Mouse (Mus musculus) heart, adult 2 months (tissue): ENCODE results near the gene Sec16a. TPM values are rescaled to one million over a fixed set of nuclear protein-coding genes. Genes with fewer than 3 reads are reported as not detected.

Experiments
- DNase-seq, 2 experiments: peaks; one replicate each; pipeline ENCODE4 v3.0.0; 2021
- H3K27ac ChIP-seq: fragments of 200-600 bp; 2 replicates; pipeline ENCODE4 v1.8.1; 2022
- H3K27me3 ChIP-seq: fragments of 200-500 bp; 2 replicates; pipeline ENCODE4 v1.6.1; 2012; ENCODE audit warnings: mild to moderate bottlenecking, low read length, inconsistent platforms, mixed read lengths; ENCODE audit not compliant: control insufficient read depth, insufficient read depth
- H3K36me3 ChIP-seq: fragments of 200-500 bp; 2 replicates; pipeline ENCODE4 v1.6.1; 2012; ENCODE audit warnings: low read length, inconsistent platforms; ENCODE audit not compliant: control insufficient read depth, insufficient read depth
- H3K4me1 ChIP-seq: fragments of 200-500 bp; 2 replicates; pipeline ENCODE4 v1.6.1; 2011; ENCODE audit warnings: low read length; ENCODE audit not compliant: control insufficient read depth, insufficient read depth
- H3K4me3 ChIP-seq: fragments of 200-600 bp; 2 replicates; pipeline ENCODE4 v1.8.1; 2022
- H3K79me2 ChIP-seq: fragments of 200-500 bp; replicated peaks from 2 replicates; pipeline ENCODE4 v1.6.1; 2012; ENCODE audit warnings: mild to moderate bottlenecking, inconsistent platforms, low read length, moderate library complexity, mixed read lengths; ENCODE audit not compliant: control insufficient read depth, insufficient read depth
- H3K9ac ChIP-seq: fragments of 200-500 bp; 2 replicates; pipeline ENCODE4 v1.6.1; 2012; ENCODE audit warnings: low read depth, mild to moderate bottlenecking, control low read depth, inconsistent platforms, low read length, mixed read lengths
- CTCF ChIP-seq: fragments of 200-600 bp; IDR thresholded peaks from 2 replicates; pipeline ENCODE4 v1.8.1; 2022; ENCODE audit warnings: antibody characterized with exemption, mild to moderate bottlenecking, moderate library complexity
- EP300 ChIP-seq: fragments of 200-500 bp; IDR thresholded peaks from 2 replicates; pipeline ENCODE4 v1.6.1; 2011; ENCODE audit warnings: low read depth, low read length, control low read depth; ENCODE audit not compliant: insufficient read depth
- POLR2A ChIP-seq: fragments of 200-500 bp; IDR thresholded peaks from 2 replicates; pipeline ENCODE4 v1.6.1; 2011; ENCODE audit warnings: mild to moderate bottlenecking, low read depth, low read length, control low read depth; ENCODE audit not compliant: insufficient read depth
- WGBS: fragments of 180-500 bp; shearing (Covaris S2); methylation state at CpG from one replicate; pipeline ENCODE4 v1.1.7; 2018; 5-methylcytosine and 5-hydroxymethylcytosine counted together
- intact Hi-C: fragments of 180-260 bp; cut with DNase I; formaldehyde crosslinking; loops from one replicate; pipeline ENCODE4 v1.15.1; 2025
- long read RNA-seq: library from polyadenylated mRNA; stranded (forward); transcript quantifications from one replicate; pipeline ENCODE4 v2.0.0, GENCODE M21; 2021
- polyA plus RNA-seq: library from polyadenylated mRNA; depleted of rRNA; stranded (reverse); fragments of >200 nt; gene quantifications from 2 replicates; pipeline ENCODE4 v1.2.3, GENCODE M21; 2012; rRNA removed
- total RNA-seq, 2 experiments: library from RNA; stranded (reverse); gene quantifications; 2 replicates each; pipeline ENCODE4 v1.2.3; 2021

The Sec16a gene
- total RNA-seq, result 10 to 100 TPM; 36.3 to 40.4 TPM
- polyA plus RNA-seq, result 37.5 and 50.1 TPM in 2 replicates
- long read RNA-seq, partial matches to known transcripts, result 8 of 13 reads
- long read RNA-seq, other reads (novel, unspliced or antisense), result 5 of 13 reads

DNA sequence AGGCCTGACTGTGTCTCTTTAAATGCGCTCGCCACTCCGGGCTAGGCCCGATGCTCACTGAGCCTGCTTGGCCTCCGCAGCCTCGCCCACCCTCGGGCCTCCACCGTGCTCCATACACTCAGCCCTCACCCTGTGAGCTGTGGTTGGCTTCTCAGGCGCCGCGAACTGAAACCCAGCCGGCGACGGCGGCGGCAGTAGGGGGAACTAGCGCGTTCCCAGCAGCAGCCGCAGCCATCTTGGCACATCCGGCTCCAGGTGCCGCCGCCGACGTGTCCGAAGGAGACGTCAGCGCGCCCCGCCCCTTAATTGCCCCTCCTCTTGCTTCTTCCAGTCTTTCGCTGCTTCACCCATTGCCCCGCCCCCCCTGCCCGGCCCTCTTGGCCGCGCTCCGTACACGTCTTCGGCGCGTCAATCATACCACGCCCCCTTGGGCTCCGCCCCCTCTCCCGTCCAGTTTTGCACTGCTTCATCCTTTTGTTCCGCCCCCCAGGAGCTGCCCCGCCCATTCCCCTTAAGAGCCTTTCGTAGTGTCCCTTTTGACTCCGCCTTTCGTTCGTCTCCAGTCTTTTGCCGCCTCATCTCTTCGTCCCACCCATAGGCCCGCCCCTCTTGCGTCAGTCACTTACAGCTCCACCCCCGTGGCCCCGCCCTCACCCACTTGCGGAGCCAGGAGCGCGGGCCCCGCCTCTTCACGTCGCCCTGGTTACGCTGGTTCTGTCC is at the start of gene Sec16a:
TSS of gene Sec16a (minus strand) at position 271 of the 720 bp plus-strand sequence.
- DNase-seq, result peak; percentile 99 to 100
- peak within 1 kb of the TSS; percentile 93 for H3K9ac ChIP-seq
- TF ChIP-seq CTCF, result peak; percentile 31
- TF ChIP-seq POLR2A, result peak; percentile 86
- 0 out of 2 replicates have a peak, but pooled peaks have one; percentile 38 for TF ChIP-seq EP300
- intact Hi-C loops, result loop anchor here (2.0 to 10.0 kb wide), 5 partner anchors 36 to 460 kb away; partner anchors contain the start of genes Inpp5e and Surf6
- no peaks in the 10 kb centered on the region for H3K27me3 ChIP-seq
- WGBS, result 1% methylated on average over 57 of the region's 61 CpGs
- peak within 1 kb of the TSS; percentile 92 for H3K27ac ChIP-seq
- no peaks in the 10 kb centered on the region; the same call in 1 of the 2 replicates for H3K79me2 ChIP-seq
- H3K4me1 ChIP-seq, result peaks cover 12% of the 10 kb centered on the region
- H3K4me3 ChIP-seq, result peak within 1 kb of the TSS; percentile 91
- peaks cover 3% of the 10 kb centered on the region; the same call in 1 of the 2 replicates for H3K36me3 ChIP-seq

DNA sequence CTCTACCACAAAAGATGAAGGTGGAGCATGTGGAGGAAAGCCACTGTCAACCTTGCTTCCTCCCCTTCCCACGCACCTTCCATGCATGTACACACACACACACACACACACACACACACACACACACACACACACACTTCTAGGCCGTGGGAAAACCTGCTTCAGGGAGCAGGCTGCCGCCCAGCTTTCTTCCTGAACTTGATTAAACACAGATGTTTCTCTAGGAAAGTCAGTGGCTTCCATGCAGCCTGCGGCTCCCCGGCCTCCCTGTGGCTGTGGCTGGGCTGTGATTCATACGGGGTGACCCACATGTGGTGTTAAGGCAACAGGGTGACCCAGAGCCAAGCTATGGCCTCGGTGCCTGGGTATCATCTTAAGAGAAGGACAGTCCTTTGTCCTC is 49.4 kb upstream of the Sec16a start:
- intact Hi-C loops, result no loop called here
- H3K79me2 ChIP-seq, result peaks cover 1% of the 10 kb centered on the region; the same call in 1 of the 2 replicates
- no peak for DNase-seq
- 31% methylated on average over 7 of the region's 7 CpGs for WGBS
- H3K36me3 ChIP-seq, result peaks cover 14% of the 10 kb centered on the region
- no peaks in the 10 kb centered on the region for H3K27me3 ChIP-seq
- peak overlapping the region; percentile 4 for H3K9ac ChIP-seq
- TF ChIP-seq POLR2A (no peak), EP300 (peak; percentile 73)
- peak overlapping the region; percentile 1; the same call in 1 of the 2 replicates for H3K4me3 ChIP-seq
- peaks cover 70% of the 10 kb centered on the region for H3K4me1 ChIP-seq
- peak overlapping the region; percentile 97 for H3K27ac ChIP-seq

DNA sequence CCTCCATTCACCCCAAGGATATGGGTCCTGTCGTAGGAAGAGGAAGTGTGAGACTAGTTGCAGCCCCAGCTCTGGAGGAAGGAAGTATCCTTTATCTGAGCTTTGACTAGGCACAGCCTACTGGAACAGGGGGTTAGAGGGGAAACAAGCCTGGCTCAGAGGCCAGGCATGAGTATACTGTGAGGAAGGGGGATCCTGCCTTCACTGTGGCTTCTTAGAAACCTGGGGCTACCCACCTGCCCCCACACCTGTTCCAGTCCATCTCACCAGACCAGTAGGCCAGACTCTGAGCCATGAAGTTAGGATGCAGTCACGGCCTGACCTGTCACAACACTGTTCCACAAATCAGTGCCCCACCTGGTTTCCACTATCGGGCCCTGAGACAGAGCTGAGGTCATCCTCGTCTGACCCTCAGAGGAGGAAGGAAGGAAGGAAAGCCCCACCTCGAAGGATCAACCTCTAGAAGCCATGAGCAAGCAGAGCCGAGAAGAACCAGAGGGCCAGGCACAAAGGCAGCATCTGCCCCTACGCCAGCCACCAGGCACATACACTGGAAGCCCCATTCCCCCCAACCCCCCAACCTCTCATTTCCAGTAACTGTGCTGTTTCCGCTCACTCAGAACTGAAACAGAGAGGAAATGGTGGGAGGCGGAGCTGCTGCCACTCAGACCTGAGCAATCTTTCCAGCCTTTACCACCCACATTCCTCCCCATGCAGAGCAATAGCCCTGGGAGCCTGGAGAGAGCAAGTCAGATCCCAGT is 48.2 kb upstream of the Sec16a start:
- peaks cover 8% of the 10 kb centered on the region for H3K36me3 ChIP-seq
- H3K4me3 ChIP-seq, result peak overlapping the region; percentile 42
- H3K4me1 ChIP-seq, result peaks cover 72% of the 10 kb centered on the region
- WGBS, result 43% methylated on average over 9 of the region's 9 CpGs
- TF ChIP-seq CTCF (no peak), EP300 (0 out of 2 replicates have a peak, but pooled peaks have one; percentile 32)
- peak overlapping the region; percentile 7; the same call in 1 of the 2 replicates for H3K9ac ChIP-seq
- H3K27me3 ChIP-seq, result no peaks in the 10 kb centered on the region
- H3K27ac ChIP-seq, result peak overlapping the region; percentile 89
- H3K79me2 ChIP-seq, result peaks cover 4% of the 10 kb centered on the region
- peak in 1 of 2 experiments; percentile 65 for DNase-seq
- intact Hi-C loops, result loop anchor here (2.0 kb wide), 1 partner anchor 34 kb away; no protein-coding TSS in a partner anchor

- peak overlapping the region; percentile 18; the same call in 1 of the 2 replicates for H3K4me3 ChIP-seq
- no peaks in the 10 kb centered on the region for H3K27me3 ChIP-seq
- H3K79me2 ChIP-seq, result peaks cover 5% of the 10 kb centered on the region
- H3K9ac ChIP-seq, result no peak overlapping the region
- peak; percentile 54 to 67 for DNase-seq
- H3K27ac ChIP-seq, result peak overlapping the region; percentile 89
- H3K4me1 ChIP-seq, result peaks cover 71% of the 10 kb centered on the region
- intact Hi-C loops, result loop anchor here (1.0 kb wide), 1 partner anchor 16 kb away; no protein-coding TSS in a partner anchor
- WGBS, result 38% methylated on average over 4 of the region's 4 CpGs
- TF ChIP-seq EP300 (peak; percentile 96), CTCF (peak; percentile 47), POLR2A (peak; percentile 51; the same call in 1 of the 2 replicates)
- peaks cover 6% of the 10 kb centered on the region for H3K36me3 ChIP-seq
Measured at GRCm38 (mm10) chr2:26490760-26491301, 45.8 kb upstream of the Sec16a start.

DNA sequence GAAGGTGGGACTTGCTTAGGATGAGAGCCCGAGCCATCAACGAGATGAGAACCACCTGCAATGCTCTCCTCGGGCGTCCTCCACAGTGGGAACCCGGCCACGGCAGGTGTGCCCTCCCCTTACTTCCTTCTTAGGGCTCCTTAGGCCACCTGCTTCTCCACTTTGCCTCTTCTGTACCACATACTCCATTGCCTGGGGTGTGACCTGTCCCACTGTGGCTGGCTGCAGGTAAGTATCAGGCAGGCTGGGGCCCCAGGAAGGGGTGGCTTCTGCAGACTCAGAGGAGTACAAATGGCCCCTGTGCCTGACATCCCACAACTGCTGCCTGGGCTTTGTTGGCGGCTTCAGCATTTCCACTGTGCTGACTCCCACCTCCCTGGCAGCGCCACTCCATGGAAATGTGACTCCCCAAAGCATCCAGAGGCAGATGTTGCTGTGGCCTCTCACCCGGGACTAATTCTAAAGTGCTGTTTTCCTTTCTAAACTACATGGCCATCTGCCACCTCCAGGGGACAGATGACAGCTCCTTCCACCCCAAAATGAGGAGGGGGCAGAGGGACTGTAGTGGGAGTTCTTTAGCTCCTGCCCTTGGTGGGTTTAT is 43.6 kb upstream of the Sec16a start:
- Histone ChIP-seq H3K36me3 (peaks cover 6% of the 10 kb centered on the region), H3K9ac (peak overlapping the region; percentile 23; the same call in 1 of the 2 replicates), H3K27ac (peak overlapping the region; percentile 89), H3K4me1 (peaks cover 67% of the 10 kb centered on the region), H3K27me3 (no peaks in the 10 kb centered on the region), H3K79me2 (peaks cover 12% of the 10 kb centered on the region), H3K4me3 (no peak overlapping the region)
- TF ChIP-seq EP300 (no peak), CTCF (no peak), POLR2A (no peak)
- WGBS, result 39% methylated on average over 9 of the region's 9 CpGs
- DNase-seq, result no peak
- intact Hi-C loops, result no loop called here
